Mouse (Mus musculus) CD4-positive naive resting alpha-beta T cell, adult 57 days (primary cell): ENCODE results near the gene Lcn11. TPM values are rescaled to one million over a fixed set of nuclear protein-coding genes. Genes with fewer than 3 reads are reported as not detected.

ENCODE experiments used
- total RNA-seq: library from RNA; stranded (reverse); gene quantifications from one replicate; pipeline ENCODE4 v1.2.4, GENCODE M21; 2023

Lcn11 gene
- total RNA-seq: not detected

GRCm38 (mm10) chr2:25776717-25777116 lies at the start of gene Lcn11:
Lcn11 (plus strand) TSS chr2:25777017.

GRCm38 (mm10) chr2:25736709-25737108 lies 40.1 kb upstream of the Lcn11 start, which contains the start of gene Obp2b:
Obp2b (plus strand) TSS chr2:25737009.

GRCm38 (mm10) chr2:25765269-25765668 lies 11.5 kb upstream of the Lcn11 start, which contains the start of gene Lcn3:
Lcn3 (plus strand) TSS chr2:25765569.

GRCm38 (mm10) chr2:25781957-25782356 lies 5.1 kb downstream of the Lcn11 start, which contains the start of gene Gm13539:
Gm13539 (plus strand) TSS chr2:25782257.

GRCm38 (mm10) chr2:25815748-25816147 lies 38.9 kb downstream of the Lcn11 start, which contains the start of gene Glt6d1:
Glt6d1 (minus strand) TSS chr2:25815848.

GRCm38 (mm10) chr2:25822806-25823205 lies 46.0 kb downstream of the Lcn11 start, which contains the start of gene Lcn9:
Lcn9 (plus strand) TSS chr2:25823153.

Other genes starting within 250 kb of the Lcn11 start
- 49.0 TPM for gene Traf2, start 230.1 kb upstream of the Lcn11 start, total RNA-seq
- 117 TPM for gene Edf1, start 219.2 kb upstream of the Lcn11 start, total RNA-seq
- gene Mamdc4, start 202.2 kb upstream of the Lcn11 start, total RNA-seq: 3.6 TPM
- gene Phpt1, start 201.8 kb upstream of the Lcn11 start, total RNA-seq: 29.9 TPM
- 0.33 TPM for gene Ajm1, start 195.3 kb upstream of the Lcn11 start, total RNA-seq
- 105 TPM for gene Rabl6, start 168.5 kb upstream of the Lcn11 start, total RNA-seq
- gene Ccdc183, start 159.3 kb upstream of the Lcn11 start, total RNA-seq: not detected
- 1.6 TPM for gene Tmem141, start 155.0 kb upstream of the Lcn11 start, total RNA-seq
- gene Fcna, start 149.0 kb upstream of the Lcn11 start, total RNA-seq: 6.2 TPM
- gene Lcn8, start 123.9 kb upstream of the Lcn11 start, total RNA-seq: not detected
- gene Lcn5, start 119.1 kb upstream of the Lcn11 start, total RNA-seq: not detected
- not detected for gene Lcn6, start 100.2 kb upstream of the Lcn11 start, total RNA-seq
- gene Lcn10, start 94.3 kb upstream of the Lcn11 start, total RNA-seq: not detected
- not detected for gene Obp2a, start 77.0 kb upstream of the Lcn11 start, total RNA-seq
- 17.0 TPM for gene Bmyc, start 70.3 kb upstream of the Lcn11 start, total RNA-seq
- not detected for gene Obp2b, start 40.0 kb upstream of the Lcn11 start, total RNA-seq
- not detected for gene Lcn3, start 11.4 kb upstream of the Lcn11 start, total RNA-seq
- gene Gm13539, start 5.2 kb downstream of the Lcn11 start, total RNA-seq: not detected
- gene Glt6d1, start 38.8 kb downstream of the Lcn11 start, total RNA-seq: not detected
- gene Lcn9, start 46.1 kb downstream of the Lcn11 start, total RNA-seq: not detected
- not detected for gene Sohlh1, start 70.2 kb downstream of the Lcn11 start, total RNA-seq
- gene Kcnt1, start 86.7 kb downstream of the Lcn11 start, total RNA-seq: not detected
- 64.4 TPM for gene Camsap1, start 206.3 kb downstream of the Lcn11 start, total RNA-seq
- gene Ubac1, start 244.7 kb downstream of the Lcn11 start, total RNA-seq: 46.6 TPM